ENCODE assay signal across 8 mouse cellular contexts in genomic region chr15:101253886-101254795, GRCm38 (mm10). TPM values are rescaled to one million over a fixed set of nuclear protein-coding genes. Genes with fewer than 3 reads are reported as not detected.
DNase-seq lines count a peak whose midpoint lies in the region; ATAC-seq lines count a peak whose summit lies in the region.

Gene Nr4a1 (plus strand): TSS chr15:101254269.

- 0 out of 2 replicates have a peak, but pooled peaks cover 3% of the 10 kb centered on the region for H3K9me3 ChIP-seq in erythroblast, embryonic 14.5 days (ENCODE audit: control insufficient read depth, low read length)
- H3K9me3 ChIP-seq in limb, embryonic 10.5 days (replicated peaks), result no peaks in the 10 kb centered on the region
- H3K9me3 ChIP-seq in midbrain, embryonic 11.5 days (ENCODE audit: control insufficient read depth, low read length), result no peaks in the 10 kb centered on the region

- H3K9ac ChIP-seq in midbrain, embryonic 11.5 days (ENCODE audit: low read length), result peak within 1 kb of the TSS; percentile 73

- WGBS in limb, embryonic 10.5 days, result 1% methylated on average over 81 of the region's 82 CpGs
- 2% methylated on average over 74 of the region's 82 CpGs for WGBS in midbrain, embryonic 11.5 days

- H3K27me3 ChIP-seq in erythroblast, embryonic 14.5 days (ENCODE audit: control insufficient read depth), result peaks cover 50% of the 10 kb centered on the region
- H3K27me3 ChIP-seq in limb, embryonic 10.5 days (ENCODE audit: low read depth, poor library complexity, severe bottlenecking), result peaks cover 8% of the 10 kb centered on the region
- H3K27me3 ChIP-seq in midbrain, embryonic 11.5 days (ENCODE audit: control insufficient read depth, insufficient read depth, low read length), result no peaks in the 10 kb centered on the region; the same call in 1 of the 2 replicates

- H3K4me2 ChIP-seq in midbrain, embryonic 11.5 days, result peak within 1 kb of the TSS; percentile 81

- no peaks in the 10 kb centered on the region; the same call in 1 of the 2 replicates for H3K4me1 ChIP-seq in erythroblast, embryonic 14.5 days (ENCODE audit: control insufficient read depth)
- peaks cover 35% of the 10 kb centered on the region for H3K4me1 ChIP-seq in limb, embryonic 10.5 days
- 0 out of 2 replicates have a peak, but pooled peaks cover 3% of the 10 kb centered on the region for H3K4me1 ChIP-seq in midbrain, embryonic 11.5 days (ENCODE audit: control insufficient read depth, insufficient read depth, low read length)

- intact Hi-C loops in gastrocnemius, postnatal 36 days (cut with DNase I), result no loop called here

- H3K27ac ChIP-seq in limb, embryonic 10.5 days, result peak within 1 kb of the TSS; percentile 95
- H3K27ac ChIP-seq in midbrain, embryonic 11.5 days (ENCODE audit: low read depth, low read length), result no peak within 1 kb of the TSS

- H3K36me3 ChIP-seq in erythroblast, embryonic 14.5 days (ENCODE audit: control insufficient read depth), result no peaks in the 10 kb centered on the region
- H3K36me3 ChIP-seq in limb, embryonic 10.5 days, result no peaks in the 10 kb centered on the region
- H3K36me3 ChIP-seq in midbrain, embryonic 11.5 days (ENCODE audit: control insufficient read depth, insufficient read depth, low read length), result no peaks in the 10 kb centered on the region

- H3K4me3 ChIP-seq in erythroblast, embryonic 14.5 days (replicated peaks), result peak within 1 kb of the TSS; percentile 33
- H3K4me3 ChIP-seq in limb, embryonic 10.5 days, result peak within 1 kb of the TSS; percentile 85
- peak within 1 kb of the TSS; percentile 54 for H3K4me3 ChIP-seq in midbrain, embryonic 11.5 days (ENCODE audit: low read depth, low read length)

- no peak for ATAC-seq in erythroblast, adult 5-6 weeks (replicated peaks; ENCODE audit: low FRiP score, poor library complexity, severe bottlenecking)
- ATAC-seq in common myeloid progenitor, adult 5-6 weeks (replicated peaks; ENCODE audit: low read depth, poor library complexity, severe bottlenecking), result peak; percentile 52
- ATAC-seq in inflammation-experienced regulatory T-cells, adult 6 months, result peak; percentile 65
- ATAC-seq in midbrain, embryonic 11.5 days (ENCODE audit: low FRiP score), result peak; percentile 72

- DNase-seq in gastrocnemius, postnatal 36 days, result peak; percentile 75 to 79
- peak; percentile 72 for DNase-seq in limb, embryonic 10.5 days (ENCODE audit: low spot score)
- peak; percentile 93 for DNase-seq in midbrain, embryonic 11.5 days (ENCODE audit: low spot score, missing footprints)
- DNase-seq in spleen, adult 12 weeks (ENCODE audit: low spot score), result peak; percentile 56

RNA-seq across cellular contexts. Expression of gene Nr4a1, which starts in this region (rescaled TPM):
- polyA plus RNA-seq in erythroblast, embryonic 14.5 days (2012), result 0.14 and 0.16 TPM in 2 replicates
- 3.3 and 11.3 TPM in 2 replicates for total RNA-seq in erythroblast, adult 5-6 weeks (2015; ENCODE audit: low replicate concordance)
- 6.0 and 15.7 TPM in 2 replicates for total RNA-seq in erythroblast, adult 5-6 weeks (2017; ENCODE audit: low replicate concordance)
- total RNA-seq in common myeloid progenitor, adult 5-6 weeks (2017), result 24.2 and 32.7 TPM in 2 replicates
- total RNA-seq in gastrocnemius, postnatal 36 days (2021), result 100 to 1,000 TPM; 152 to 202 TPM
- polyA plus RNA-seq in inflammation-experienced regulatory T-cells, adult 6 months (2017; shearing (Covaris generic)), result 10 to 100 TPM; 46.4 to 73.4 (median 68.3) TPM
- 4.1 and 7.1 TPM in 2 replicates for polyA plus RNA-seq in limb, embryonic 10.5 days (2016; fragmentation: Nextera tagmentation; extraction: Ambion mirVana)
- 1.3 TPM in 2 replicates for polyA plus RNA-seq in midbrain, embryonic 11.5 days (2014; fragmentation: Nextera tagmentation; extraction: Ambion mirVana)

Comparison
In these comparisons a context has a peak if more than half of its experiments do, and no peak if none do; other contexts are left out.
1. H3K4me3 ChIP-seq: peak in every context shown above with its lines; median percentile 85 in limb, embryonic 10.5 days; 54 in midbrain, embryonic 11.5 days; 33 in erythroblast, embryonic 14.5 days.